Mouse (Mus musculus): ENCODE data around the gene Gm14525. TPM values are rescaled to one million over a fixed set of nuclear protein-coding genes. Genes with fewer than 3 reads are reported as not detected.
"Not testable (repeated sequence)": the region's sequence is repeated elsewhere in the genome, so short reads cannot be mapped to it uniquely, and the experiment has no call there.

The Gm14525 gene
- total RNA-seq (2014; rRNA removed): not detected in 2 replicates
- polyA plus RNA-seq (2015; fragmentation: Nextera tagmentation; extraction: Ambion mirVana): not detected in 2 replicates

DNA sequence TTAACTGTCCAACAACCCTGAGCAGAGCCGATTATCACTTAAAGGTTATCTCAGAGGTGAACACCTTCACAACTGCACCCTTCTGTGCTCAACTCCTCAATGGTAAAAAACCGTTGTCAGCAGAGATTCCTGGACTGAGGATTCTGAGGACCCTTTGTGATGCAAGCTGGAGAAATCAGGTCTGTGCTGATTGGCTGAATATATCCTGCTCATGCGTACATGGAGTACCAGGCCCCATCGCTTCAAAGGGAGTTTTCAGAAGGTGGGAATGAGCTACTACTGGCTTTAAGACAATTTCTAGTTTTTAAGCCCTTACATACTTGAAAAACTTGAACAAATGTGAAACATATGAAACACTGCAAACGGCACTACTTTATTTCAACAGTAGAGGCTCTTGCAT is at the start of gene Gm14525:
Gene Gm14525, minus strand, starts transcription at position 101 of the 400 bp plus-strand sequence.
- not testable (repeated sequence) for H3K4me2 ChIP-seq (ENCODE audit: low read depth, low read length, poor library complexity, severe bottlenecking); H3K4me1 ChIP-seq (ENCODE audit: insufficient read depth, low read length); H3K9ac ChIP-seq (replicated peaks; ENCODE audit: low read length, poor library complexity, severe bottlenecking); H3K36me3 ChIP-seq (ENCODE audit: insufficient read depth, low read length); H3K4me3 ChIP-seq (ENCODE audit: low read depth, low read length); H3K9me3 ChIP-seq (ENCODE audit: low read length); H3K27me3 ChIP-seq (ENCODE audit: insufficient read depth, low read length); DNase-seq (ENCODE audit: low spot score); ATAC-seq (ENCODE audit: low FRiP score); H3K27ac ChIP-seq (ENCODE audit: low read depth, low read length)
- WGBS: 57% methylated on average over 2 of the region's 5 CpGs

Other genes with a start within 250 kb of the Gm14525 start
- not detected in 2 replicates for gene Slx, start 157.1 kb downstream of the Gm14525 start, total RNA-seq (2014; rRNA removed)
- gene Slx, start 157.1 kb downstream of the Gm14525 start, polyA plus RNA-seq (2015; fragmentation: Nextera tagmentation; extraction: Ambion mirVana): not detected in 2 replicates
- gene Gm6121, start 233.1 kb upstream of the Gm14525 start, total RNA-seq (2014; rRNA removed): not detected in 2 replicates
- not detected in 2 replicates for gene Gm6121, start 233.1 kb upstream of the Gm14525 start, polyA plus RNA-seq (2015; fragmentation: Nextera tagmentation; extraction: Ambion mirVana)

Data from midbrain, postnatal 0 days (tissue).